Mouse (Mus musculus): ENCODE results near the gene Rptor.

Rptor gene

DNA sequence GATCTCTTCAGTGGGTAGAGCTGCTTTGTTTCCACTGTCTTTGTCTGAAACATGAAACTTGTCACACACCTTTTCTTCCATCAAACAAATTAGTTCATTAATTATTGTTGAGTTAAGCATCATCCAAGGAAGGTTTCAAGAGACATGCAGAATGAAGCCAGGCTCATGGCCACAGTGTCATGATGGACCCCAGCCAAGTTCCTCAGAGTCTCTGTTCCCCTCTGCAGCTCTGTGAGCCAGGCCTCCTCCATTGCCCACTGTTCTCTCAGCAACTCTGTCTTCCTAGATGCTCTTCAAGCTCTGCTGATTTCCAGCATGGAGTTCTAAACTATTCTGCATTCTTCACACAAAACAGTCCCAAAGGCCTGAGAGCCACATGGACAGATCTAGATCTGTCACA is 85.3 kb downstream of the Rptor start:
- DNase-seq (ENCODE audit: low spot score) = no peak

DNA sequence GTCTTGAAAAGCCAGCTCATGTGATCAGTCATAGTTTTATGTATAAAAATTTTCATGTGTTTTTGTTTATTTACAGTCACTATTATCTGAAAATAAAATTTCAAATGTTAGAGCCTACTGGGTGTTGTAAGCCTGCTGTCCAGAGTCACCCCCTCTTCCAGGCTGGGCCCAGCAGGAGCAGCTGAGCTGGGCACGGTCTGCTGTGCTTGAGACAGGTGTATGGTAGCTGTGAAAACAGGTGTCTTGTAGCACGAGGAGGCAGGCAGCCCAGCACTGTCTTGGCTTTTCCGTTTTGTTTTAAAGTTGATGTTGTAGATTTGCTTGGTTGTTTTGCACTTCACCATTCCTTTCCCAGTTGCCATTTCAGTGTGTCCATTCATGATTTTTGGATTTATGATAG is 87.2 kb downstream of the Rptor start:
- DNase-seq (ENCODE audit: low spot score) = no peak

DNA sequence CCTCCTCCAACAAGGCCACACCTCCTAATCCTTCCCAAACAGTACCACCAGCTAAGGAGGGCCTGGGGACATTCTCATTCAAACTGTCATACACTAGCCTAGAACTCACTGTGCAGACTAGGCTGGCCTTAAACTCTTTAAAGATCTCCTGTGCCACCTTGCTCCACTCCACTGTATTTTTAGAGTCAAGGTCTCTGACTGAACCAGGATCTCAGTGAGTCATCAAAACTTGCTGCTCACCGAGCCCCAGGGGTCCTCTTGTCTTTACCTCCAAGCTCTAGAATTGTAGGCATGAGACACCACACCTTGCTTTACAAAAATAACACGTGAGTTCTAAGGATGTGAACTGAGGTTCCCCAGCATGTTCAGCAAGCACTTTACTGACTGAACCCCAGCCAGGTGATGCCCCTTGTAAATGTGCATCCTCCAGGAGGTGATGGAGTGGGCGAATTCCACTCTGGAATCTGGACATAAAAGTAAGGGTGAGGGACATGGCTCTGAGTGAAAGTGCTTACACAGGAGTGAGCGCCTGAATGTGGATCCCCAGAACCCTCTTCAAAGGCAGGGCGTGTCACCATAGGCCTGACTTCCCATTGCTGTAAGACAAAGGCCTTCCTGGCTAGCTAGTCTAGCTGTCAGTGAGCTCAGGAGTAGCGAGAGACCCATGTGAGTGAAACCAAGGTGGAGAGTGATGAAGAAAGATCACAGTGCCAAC is 89.6 kb downstream of the Rptor start:
- no peak for DNase-seq (ENCODE audit: low spot score)

DNA sequence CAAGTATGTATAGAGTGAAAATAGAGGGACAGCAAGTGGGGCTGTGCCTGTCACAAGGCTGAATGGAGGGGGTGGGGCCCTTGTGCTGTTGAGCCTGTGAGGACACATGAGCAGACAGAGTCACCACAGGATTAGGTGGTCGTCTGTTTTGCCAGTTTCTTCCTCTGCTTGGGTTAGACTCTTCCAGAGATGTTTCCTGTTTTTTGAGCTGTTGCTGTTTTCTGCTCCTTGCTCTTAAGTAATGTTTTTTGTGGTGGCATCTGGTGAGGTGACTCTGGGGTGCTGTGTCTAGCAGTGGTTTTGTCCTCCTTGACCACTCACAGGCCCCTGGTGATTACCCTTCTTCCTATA is 90.2 kb downstream of the Rptor start:
- no peak for DNase-seq (ENCODE audit: low spot score)

DNA sequence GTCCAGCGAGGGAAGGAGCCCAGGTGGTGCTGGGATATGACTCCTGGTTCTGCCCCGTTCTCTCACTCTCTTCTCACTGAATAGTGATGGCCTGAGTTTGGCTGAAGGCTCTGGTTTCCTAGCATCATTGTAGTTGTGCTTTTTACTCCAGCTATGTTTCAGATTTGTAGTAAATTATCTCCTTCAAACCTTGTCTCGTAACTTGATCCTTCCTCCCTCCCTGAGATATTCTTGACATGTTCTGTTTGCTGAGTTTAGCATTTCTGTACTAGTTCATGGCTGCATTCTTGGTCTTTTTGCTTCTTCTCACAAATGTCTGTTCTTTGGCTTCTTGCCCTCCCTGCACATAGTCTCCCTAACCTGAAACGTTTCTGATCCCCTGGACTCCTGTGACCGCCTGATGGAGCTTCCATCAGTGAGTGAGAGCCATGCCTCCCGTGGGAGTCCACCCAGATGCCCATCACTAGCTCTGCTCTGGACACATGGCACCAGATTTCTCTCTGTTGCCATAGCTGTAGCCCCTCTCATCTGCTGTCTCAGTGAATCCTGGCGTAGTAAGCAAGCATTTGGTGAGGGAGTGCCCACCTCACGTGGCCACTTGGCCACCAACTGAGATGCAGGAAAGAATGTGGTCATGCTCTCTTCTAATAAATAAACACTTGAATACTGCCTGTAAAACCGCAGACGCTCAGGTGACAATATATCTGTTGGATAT is 91.6 kb downstream of the Rptor start:
- DNase-seq (ENCODE audit: low spot score) = no peak

DNA sequence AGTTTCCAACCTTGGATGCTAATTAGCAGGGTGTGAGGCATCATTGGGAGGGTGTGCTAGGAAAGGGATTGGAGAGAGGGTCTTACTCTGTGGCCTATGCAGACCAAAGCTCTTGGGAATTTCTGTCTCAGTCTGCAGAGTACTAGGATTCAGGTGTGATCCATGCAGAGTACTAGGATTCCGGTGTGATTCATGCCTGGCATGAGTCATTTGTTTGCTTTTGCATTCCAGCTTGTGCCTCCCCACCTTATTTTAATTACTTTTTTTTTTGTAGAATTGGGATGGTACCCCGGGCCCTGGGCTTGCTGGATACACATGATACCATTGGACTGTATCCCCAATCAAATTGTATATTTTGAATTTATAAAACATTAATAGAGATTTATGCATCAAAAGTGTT is 93.7 kb downstream of the Rptor start:
- DNase-seq (ENCODE audit: low spot score) = no peak

DNA sequence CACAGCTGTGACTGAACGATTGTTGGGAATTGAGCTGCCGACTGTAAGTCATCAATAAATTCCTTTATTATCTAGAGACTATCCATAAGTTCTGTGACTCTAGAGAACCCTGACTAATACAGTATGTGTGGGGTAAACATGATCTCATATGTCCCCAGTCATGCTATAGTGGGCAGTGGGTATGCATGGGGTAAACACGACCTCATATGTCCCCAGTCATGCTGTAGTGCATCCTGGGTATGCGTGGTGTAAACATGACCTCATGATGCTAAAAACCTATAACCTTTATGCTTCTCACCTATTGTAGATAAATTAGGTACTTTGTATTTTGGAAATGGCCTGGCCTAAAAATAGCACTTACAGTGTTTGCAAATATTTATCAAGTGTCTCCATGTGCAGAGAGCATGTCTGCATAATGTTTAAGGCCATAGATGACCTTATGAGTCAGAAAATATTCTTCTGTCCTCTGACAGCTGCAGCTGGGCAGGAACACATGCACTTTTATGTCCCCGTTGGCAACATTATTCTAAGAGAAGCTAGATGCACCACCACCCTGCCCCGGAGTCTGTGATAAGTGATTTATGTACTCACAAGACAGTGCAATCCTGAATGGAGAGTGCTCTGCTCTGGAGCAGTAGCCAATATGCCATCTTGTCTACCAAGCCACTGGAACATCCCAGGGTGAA is 102.8 kb downstream of the Rptor start:
- DNase-seq (ENCODE audit: low spot score) = no peak

DNA sequence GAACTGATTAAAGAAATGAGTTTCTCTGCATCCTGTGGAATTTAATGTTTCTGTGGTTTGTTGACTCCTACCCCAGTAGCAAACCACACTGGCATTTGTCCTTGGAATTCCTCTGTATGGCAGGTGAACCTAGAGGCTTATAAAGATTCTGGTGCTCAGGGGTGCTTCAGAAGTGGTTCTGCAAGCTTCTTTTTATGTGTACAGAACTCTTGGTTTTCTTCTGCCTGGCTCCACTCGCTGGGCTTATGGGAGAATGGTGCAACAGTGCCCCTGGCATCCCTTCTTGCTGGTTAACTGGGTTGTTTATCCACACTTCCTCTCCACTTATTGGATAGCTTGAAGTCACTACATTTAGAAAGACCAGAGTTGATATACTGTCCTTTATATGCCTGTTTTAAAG is 104.6 kb downstream of the Rptor start:
- DNase-seq (ENCODE audit: low spot score) = no peak

DNA sequence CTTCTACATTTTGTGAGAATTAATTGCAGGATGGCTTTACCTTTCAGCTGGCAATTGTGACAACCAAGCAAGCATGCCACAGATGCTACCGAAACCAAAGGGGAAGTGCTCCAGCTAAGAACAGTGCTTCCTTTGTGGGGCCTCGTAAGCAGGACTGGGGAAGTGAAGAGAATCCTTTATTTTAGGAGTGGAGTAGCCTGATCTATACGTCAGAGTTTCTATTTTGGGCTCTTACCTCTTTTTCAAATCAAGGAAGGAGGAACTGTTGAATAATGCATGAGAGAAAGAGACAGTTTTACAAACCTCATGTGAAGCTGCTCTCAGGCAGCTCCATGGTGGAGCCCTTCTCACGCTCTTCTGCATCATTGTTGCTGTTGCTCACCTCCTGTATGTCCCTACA is 106.5 kb downstream of the Rptor start:
- no peak for DNase-seq (ENCODE audit: low spot score)

DNA sequence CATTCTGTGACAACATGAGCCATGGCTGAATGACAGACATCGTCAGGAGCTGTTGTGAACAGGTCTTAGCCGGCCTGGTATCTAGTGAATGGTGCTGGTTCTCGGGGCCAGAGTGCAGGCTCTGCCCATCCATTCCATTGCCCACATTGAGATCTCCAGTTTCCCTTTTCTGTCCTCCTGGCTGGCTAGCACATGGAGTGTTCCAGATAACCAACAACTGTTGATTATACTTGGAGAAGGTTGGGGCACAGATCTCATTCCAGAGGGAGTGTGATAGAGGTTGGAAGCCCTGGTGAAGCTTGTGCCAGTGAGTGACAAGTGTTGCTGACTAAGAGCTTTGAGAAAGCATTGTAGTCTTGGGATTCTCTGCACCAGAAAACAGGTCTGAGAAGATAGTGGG is 107.6 kb downstream of the Rptor start:
- no peak for DNase-seq (ENCODE audit: low spot score)

DNA sequence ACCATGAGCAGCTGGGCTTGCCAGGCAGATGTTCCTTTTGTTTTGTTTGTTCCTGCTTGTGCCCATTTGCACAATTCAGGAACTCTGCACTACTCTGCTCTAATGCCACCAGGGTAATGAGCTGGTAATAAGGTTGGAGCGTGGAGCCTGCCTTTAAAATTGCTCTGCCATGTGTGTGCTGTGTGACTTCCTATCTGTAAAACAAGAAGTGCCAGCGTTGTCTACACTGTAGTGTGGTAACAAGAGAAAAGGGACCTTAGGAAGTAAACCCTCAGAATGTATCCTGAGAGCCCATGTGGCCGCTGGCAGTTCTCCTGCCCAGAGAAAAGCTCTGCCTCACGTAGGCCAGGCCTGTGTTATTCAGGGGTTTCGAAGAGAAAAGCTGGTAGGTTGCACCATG is 108.1 kb downstream of the Rptor start:
- DNase-seq (ENCODE audit: low spot score) = no peak

DNA sequence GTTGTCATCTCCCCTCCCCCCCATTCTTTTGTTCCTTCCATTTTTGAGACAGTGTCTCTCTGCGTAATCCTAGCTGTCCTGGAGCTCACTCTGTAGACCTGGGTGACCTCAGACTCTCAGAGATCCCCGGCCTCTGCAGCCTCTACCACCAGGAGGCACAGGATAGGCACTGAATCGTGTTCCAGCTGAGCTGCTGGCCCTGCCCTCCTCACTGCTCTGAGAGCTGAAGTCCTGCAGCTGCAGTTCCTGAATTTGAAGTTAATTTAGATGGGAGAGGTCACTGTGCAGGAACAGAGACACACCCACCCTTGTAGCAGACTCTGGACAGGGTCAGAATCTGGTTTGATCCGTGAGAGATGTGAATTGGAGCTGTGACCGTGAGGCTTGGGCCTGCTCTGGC is 112.7 kb downstream of the Rptor start:
- no peak for DNase-seq (ENCODE audit: low spot score)

DNA sequence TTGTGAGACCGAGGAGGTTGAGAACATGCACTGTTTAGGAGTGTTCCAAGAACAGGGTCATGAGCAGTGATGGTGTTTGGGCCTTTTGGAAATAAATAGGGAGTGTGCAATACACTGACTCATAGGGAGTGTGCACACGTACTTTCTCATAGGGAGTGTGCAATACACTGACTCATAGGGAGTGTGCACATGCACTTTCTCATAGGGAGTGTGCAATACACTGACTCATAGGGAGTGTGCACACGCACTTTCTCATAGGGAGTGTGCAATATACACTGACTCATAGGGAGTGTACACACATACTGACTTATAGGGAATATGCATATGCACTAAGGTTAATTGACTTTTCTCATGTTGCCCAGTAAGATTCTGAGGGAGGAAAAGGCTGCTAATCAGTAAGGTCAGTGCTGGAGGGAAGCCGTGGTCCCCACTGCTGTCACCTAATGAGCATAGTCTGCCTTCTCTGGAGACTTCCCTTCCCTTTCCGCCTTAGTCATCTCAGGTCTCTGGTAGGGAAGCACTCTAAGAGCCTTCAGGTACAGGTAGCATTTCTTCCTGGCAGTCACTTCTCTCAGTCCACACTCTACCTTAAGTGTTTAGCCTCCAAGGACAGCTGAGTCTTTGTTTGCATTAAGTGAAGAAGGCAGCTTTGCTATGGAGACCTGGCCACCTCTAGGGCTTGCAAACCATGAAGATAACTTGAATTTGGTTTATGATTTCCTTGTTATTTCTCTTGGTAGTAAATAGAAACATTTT is 113.3 kb downstream of the Rptor start:
- no peak for DNase-seq (ENCODE audit: low spot score)

DNA sequence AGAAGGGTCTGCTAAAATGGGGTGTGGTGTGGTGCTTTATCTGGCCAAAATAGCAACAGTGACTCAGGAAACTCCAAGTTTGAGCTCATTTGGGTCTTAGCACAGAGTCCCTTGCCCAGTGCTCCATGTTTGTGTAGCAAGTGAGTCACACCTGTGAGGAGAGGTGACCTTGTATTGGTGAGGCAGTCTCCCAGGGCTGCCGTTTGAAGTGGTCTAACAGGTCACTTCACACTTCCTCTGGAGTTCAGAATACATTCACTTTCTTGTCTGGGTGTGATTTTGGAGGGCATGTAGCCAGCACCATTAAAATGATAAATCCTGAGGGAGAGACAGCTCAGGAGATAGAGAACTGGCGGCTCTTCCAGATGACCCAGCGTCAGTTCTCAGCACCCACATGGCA is 115.4 kb downstream of the Rptor start:
- no peak for DNase-seq (ENCODE audit: low spot score)

DNA sequence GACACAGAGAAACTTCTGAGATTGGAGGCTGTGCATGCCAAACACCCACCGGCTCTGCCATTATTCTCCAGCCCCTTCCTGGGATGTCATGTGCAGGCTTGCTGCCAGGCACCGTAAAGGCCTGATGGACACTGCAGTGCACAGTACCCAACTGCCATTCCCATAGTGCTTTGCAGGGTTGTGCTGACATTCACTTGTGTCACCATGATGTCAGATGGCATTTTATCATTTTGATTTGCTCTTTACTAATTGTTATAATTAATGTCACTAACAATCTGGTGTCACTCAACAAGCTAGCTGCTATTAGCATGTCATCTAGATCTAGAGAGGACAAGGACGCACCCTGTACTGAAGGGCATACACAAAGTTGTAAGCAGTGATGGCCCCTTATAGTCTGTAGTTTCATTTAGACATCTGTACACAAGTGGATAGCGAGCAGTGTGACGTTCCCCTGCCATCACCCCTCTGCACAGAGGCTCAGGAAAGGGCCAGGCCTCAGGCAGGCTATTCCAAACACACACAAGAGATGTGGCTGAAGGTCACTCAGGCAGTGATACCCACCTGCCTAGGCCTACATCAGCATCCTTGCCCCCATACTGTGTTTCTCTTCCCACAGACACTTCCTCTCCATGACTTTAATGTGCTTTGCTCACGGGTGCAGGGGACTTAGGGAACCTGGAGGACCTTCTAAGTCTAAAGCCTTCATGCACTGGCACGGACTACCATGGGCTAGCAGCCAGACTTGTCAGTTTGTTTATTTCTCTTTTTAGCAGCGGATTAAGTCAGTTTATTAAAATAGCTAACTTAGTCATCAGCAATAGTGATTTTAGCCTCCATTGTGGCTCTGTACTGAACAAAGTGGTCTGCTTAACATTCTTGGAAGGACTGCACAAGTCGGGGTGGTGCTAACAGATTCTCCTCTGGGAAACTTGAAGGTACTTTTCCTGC is 117.7 kb downstream of the Rptor start:
- DNase-seq (ENCODE audit: low spot score) = no peak

DNA sequence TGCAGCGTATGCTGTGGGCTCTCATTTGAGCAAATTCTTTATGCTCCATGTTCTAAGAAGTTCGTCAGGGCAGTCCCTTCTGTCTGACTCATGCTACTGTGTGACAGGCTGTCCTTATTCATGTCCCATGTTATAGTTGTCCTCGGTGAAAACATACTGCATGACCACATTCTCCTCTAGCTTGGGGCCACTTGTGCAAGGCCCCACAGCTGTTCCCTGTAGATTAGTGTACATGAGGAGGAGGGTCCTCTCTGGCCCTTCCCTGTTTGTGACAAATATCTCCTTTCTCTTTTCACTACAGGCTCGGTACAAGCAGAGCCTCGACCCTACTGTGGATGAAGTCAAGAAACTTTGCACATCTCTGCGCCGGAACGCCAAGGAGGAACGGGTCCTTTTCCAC is 122.0 kb downstream of the Rptor start:
- DNase-seq (ENCODE audit: low spot score) = no peak

DNA sequence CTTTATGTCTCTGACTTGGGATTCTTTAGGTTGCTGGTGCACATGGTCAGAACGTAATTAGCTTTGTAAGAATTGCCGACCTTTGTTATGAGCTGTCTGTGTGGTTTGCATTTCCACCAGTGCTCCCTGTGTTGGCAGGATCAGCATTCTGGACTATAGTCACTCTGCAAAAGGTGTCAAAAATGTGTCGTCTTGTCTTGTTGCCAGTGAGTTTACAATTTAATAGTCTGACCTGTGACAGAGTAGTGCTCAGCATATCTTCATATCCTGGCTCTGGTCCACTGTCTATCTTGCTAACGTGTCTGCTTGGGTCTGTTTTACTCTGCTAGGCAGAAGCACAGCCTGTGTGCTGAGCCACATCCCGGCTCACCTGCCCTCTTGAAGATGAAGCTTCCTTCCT is 128.7 kb downstream of the Rptor start:
- DNase-seq (ENCODE audit: low spot score) = no peak

DNA sequence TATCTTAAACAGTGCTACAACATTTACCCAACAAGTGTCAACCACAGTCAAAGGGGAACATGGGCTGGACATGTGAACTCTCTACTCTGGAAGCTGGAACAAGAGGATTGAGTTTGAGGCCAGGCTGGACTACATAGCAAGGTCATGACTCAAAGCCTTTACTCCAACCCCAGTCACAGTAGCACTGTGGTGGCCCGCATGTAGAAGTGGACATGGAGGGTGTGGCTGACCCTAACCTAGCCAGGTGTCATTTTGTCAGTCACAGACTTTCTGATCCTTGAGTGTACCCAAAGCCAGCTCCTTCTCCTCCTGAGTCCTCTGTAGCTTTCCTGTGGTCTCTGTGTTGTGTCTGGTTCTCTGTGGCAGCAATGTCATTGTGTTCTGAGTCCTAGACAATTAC is 129.7 kb downstream of the Rptor start:
- DNase-seq (ENCODE audit: low spot score) = no peak

DNA sequence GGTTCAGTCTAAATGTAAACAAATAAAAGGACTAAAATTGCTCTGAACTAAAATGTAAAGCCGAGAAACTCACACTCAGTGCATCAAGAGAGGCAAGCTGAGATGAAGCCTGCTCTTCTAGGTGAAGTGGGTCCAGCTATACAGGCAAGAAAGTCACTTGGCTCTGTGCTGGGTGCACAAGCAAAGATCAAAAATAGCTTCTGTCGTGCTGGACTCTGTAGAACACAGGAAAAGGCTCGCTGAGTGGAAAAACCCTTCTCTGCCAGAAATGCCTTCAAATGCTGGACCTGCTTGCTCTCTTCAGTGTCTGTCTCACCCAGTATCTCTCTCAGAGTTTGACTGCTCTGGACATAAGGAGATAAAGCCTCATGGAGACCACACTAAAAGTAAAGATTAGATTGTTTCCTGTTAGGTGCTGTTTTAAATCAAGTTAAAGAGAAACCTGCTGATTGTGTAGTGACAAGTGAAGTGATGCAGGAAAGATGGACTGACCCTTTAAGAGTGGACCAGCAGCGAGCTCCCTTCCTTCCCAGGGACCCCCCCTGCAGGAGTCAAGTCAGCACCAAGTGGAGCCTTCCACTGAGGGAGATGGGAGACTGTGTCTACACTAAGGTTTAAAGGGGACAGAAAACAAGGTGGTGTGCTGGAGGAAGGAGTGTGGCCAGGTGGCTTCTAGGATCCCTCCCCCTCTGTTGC is 130.4 kb downstream of the Rptor start:
- no peak for DNase-seq (ENCODE audit: low spot score)

DNA sequence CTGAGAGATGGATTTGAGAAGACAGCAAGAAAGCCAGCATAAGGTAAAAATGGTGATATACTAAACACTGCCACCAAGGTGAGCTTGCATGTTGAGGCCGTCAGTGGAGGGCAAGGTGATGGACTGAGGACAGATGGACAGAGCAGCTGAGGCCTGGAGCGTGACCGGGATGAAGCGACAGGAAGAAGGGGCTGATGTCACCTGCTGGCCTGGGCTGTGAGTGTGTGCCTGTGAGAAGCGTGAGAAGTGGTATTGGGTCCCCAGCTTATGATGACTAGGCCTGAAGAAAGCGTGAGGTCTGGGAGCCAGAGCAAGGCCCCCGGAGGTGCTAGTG is 130.9 kb downstream of the Rptor start:
- no peak for DNase-seq (ENCODE audit: low spot score)

DNA sequence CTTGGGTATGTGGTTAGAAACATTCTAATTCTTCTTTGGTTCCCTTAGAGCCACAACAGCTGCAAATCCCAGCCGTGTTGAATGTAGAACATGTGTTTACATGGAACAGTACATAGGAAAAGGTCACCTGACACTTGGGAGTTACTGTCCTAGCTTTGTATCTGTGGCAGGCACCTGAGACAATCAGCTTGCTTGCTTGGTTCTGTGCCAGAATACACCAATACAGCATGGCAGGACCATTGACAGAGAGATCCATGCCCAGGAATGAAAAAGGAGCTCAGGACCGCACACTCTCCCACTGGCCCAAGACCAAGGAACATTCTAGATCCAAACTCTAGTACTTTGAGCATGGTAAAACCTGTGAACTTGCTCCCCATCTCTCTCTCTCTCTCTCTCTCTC is 132.4 kb downstream of the Rptor start:
- no peak for DNase-seq (ENCODE audit: low spot score)
